Mouse (Mus musculus) MN1 (cell line): ENCODE measurements around the gene D8Ertd738e.

ENCODE experiments used
- DNase-seq: peaks from one replicate; pipeline ENCODE4 v3.0.0-alpha.2; 2016; ENCODE audit warnings: low spot score

Gene D8Ertd738e

DNA sequence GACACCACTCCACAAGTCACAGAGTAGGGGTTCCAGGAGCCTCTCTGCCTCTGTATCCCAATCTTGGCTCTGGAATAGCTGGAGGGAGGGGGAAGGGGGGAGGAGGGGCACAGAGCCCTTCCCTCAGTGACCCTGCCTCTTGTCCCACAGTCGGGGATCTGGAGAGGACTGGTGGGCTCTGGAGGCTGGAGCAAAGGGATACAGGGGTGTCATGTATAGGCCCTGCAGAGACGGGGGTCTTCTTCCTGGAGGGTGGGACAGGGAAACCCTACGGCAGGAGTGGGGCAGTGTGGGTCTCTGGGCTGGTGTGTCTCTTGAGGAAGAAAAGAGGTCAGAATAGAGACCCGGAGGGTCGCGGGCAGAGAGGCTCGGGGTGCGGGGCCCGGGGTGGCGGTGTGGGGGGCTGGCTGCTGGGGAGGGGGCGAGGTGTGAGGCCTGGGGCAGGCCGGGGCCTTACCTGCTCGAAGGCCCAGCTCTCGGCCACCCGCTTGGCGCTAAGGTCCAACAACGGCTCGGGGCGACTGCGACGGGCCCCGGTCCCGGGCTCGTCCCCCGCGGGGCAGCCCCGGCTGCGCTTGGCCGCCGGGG lies 13.0 kb downstream of the D8Ertd738e start:
- no peak for DNase-seq

GRCm38 (mm10) chr8:84235746-84236409 lies 13.6 kb downstream of the D8Ertd738e start:
- peak; percentile 52 for DNase-seq

- DNase-seq, result no peak
Measured at GRCm38 (mm10) chr8:84233055-84233454, 16.5 kb downstream of the D8Ertd738e start.

DNA sequence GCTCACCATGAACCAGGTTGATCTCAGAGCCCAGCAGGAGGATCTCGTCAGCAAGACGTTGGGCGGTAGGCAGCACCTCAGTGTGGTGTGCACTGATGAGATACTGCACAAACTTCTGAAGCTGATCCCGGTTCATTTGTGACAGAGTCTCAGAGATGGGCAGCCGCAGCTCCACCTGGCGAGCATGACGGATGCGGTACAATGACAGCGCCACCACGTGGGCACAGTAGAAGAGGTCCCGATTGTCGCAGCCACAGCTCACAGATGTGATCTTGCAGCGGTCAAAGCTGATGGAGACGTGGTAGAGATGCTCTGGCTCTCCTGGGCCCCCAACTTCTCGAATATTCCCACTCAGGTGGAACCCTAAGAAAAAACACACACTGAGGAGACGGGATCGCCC lies 18.8 kb downstream of the D8Ertd738e start:
- DNase-seq, result no peak

GRCm38 (mm10) chr8:84223322-84224029 lies 26.0 kb downstream of the D8Ertd738e start:
- DNase-seq, result no peak

GRCm38 (mm10) chr8:84222566-84223165 lies 26.9 kb downstream of the D8Ertd738e start:
- no peak for DNase-seq

- DNase-seq, result no peak
Measured at GRCm38 (mm10) chr8:84220105-84220504, 29.4 kb downstream of the D8Ertd738e start.

- DNase-seq, result no peak
Measured at GRCm38 (mm10) chr8:84218143-84218542, 31.4 kb downstream of the D8Ertd738e start.

- DNase-seq, result no peak
Measured at GRCm38 (mm10) chr8:84217206-84217605, 32.3 kb downstream of the D8Ertd738e start.

- DNase-seq, result no peak
Measured at GRCm38 (mm10) chr8:84213277-84213676, 36.2 kb downstream of the D8Ertd738e start.

GRCm38 (mm10) chr8:84211881-84212563 lies 37.5 kb downstream of the D8Ertd738e start:
- no peak for DNase-seq

DNA sequence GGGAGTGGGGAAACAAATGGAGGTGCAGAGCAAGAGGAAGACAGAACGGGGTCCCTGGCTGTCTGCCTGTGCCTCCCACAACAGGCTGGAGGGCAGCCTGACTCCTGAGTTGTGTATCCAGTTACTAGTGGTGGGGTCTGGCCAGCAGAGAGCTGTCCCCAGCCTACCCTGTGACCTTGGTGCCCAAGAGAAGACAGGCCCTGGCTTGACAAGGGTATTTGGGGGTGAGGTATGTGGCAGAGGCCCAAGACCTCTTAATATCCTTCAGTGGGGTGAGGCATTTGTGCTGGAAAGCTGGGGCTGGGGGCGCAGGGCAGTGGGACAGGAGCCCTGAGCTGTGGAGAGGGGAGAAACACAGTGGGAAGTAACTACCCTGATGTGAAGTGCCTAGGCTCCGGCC lies 38.3 kb downstream of the D8Ertd738e start:
- no peak for DNase-seq

DNA sequence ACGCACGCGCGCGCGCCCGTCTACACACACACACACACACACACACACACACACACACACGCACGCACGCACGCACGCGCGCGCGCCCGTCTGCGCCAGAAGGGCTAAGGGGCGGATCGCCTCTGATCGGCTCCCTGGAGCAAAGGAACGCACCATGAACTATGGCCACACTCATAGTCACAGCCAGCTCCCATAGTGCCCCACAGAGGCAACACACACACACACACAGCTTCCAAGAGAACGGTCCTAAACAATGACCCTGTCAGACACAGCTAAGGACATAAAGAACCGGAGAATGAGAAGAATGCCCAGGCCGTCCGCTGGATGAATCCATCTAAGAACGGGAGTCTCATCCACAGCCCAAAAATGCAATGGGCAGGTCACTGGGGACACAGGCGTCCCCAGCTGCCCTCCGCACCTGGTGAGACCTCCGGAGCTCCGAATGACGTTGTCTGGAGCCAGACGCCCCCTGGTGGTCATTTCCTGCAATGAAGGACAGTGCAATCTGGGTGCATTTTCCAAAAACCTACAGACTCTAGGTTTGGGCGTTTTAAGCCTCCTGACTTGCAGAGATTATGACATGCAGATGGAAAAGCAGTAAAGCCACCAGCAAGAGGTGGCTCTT lies 39.2 kb downstream of the D8Ertd738e start:
- peak; percentile 88 for DNase-seq

GRCm38 (mm10) chr8:84208381-84209380 lies 40.8 kb downstream of the D8Ertd738e start:
- DNase-seq, result no peak

GRCm38 (mm10) chr8:84207811-84208210 lies 41.7 kb downstream of the D8Ertd738e start:
- DNase-seq, result no peak

DNA sequence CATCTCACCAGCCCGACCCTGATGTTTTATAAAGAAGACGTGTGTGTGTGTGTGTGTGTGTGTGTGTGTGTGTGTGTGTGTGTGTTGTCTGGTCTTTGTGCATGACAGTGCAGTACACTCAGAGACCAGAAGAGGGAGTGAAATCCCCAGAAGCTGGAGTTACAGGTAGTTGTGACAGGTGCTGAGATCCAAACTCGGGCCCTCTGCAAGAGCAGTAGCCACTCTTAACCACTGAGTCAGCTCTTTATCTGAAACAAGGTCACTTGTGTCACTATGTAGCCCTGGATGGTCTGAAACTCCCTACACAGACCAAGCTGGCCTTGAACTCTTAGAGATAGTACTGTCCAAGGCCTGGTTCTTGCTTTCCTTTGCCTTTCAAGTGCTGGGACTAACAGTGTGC lies 42.9 kb downstream of the D8Ertd738e start:
- DNase-seq, result no peak

GRCm38 (mm10) chr8:84205073-84205472 lies 44.4 kb downstream of the D8Ertd738e start:
- no peak for DNase-seq

GRCm38 (mm10) chr8:84203975-84204772 lies 45.3 kb downstream of the D8Ertd738e start:
- peak; percentile 79 for DNase-seq
